Mouse (Mus musculus) kidney, embryonic 15.5 days (tissue): ENCODE data around the gene Tas2r139. TPM values are rescaled to one million over a fixed set of nuclear protein-coding genes. Genes with fewer than 3 reads are reported as not detected.
"Not testable (repeated sequence)": the region's sequence is repeated elsewhere in the genome, so short reads cannot be mapped to it uniquely, and the experiment has no call there.

Source experiments
- ATAC-seq: fragments of 200-750 bp; cut with Nextera tagmentation; replicated peaks from 2 replicates; pipeline ENCODE4 v1.8.0; 2017; ENCODE audit warnings: moderate TSS enrichment; ENCODE audit not compliant: low FRiP score
- H3K27ac ChIP-seq: fragments of 300-500 bp; sonication (generic); 2 replicates; pipeline ENCODE4 v1.5.1; 2015; ENCODE audit warnings: mild to moderate bottlenecking, inconsistent platforms
- H3K27me3 ChIP-seq: fragments of 300-500 bp; sonication (generic); 2 replicates; pipeline ENCODE4 v1.6.1; 2015; ENCODE audit warnings: inconsistent platforms
- H3K36me3 ChIP-seq: fragments of 300-500 bp; sonication (generic); 2 replicates; pipeline ENCODE4 v1.6.1; 2015; ENCODE audit warnings: inconsistent platforms
- H3K4me1 ChIP-seq: fragments of 300-500 bp; sonication (generic); 2 replicates; pipeline ENCODE4 v1.6.1; 2015; ENCODE audit warnings: inconsistent platforms
- H3K4me2 ChIP-seq: fragments of 300-500 bp; sonication (generic); 2 replicates; pipeline ENCODE4 v1.6.1; 2015; ENCODE audit warnings: moderate library complexity, mild to moderate bottlenecking, inconsistent platforms
- H3K4me3 ChIP-seq: fragments of 300-500 bp; sonication (generic); replicated peaks from 2 replicates; pipeline ENCODE4 v1.5.1; 2015; ENCODE audit warnings: mild to moderate bottlenecking, inconsistent platforms
- H3K9ac ChIP-seq: fragments of 300-500 bp; sonication (generic); 2 replicates; pipeline ENCODE4 v1.6.1; 2015; ENCODE audit warnings: mild to moderate bottlenecking, inconsistent platforms
- H3K9me3 ChIP-seq: fragments of 300-500 bp; sonication (generic); replicated peaks from 2 replicates; pipeline ENCODE4 v1.6.1; 2016; ENCODE audit warnings: inconsistent platforms
- WGBS: fragments of 180-500 bp; shearing (Covaris S2); methylation state at CpG from one replicate; pipeline ENCODE4 v1.1.7; 2015; ENCODE audit warnings: mixed read lengths; 5-methylcytosine and 5-hydroxymethylcytosine counted together
- polyA plus RNA-seq: library from polyadenylated mRNA; unstranded; fragments of >200 nt; fragmentation: Nextera tagmentation; extraction: Ambion mirVana; gene quantifications from 2 replicates; pipeline ENCODE4 v1.2.1, GENCODE M21; 2015

The Tas2r139 gene
- polyA plus RNA-seq: not detected in 2 replicates

DNA sequence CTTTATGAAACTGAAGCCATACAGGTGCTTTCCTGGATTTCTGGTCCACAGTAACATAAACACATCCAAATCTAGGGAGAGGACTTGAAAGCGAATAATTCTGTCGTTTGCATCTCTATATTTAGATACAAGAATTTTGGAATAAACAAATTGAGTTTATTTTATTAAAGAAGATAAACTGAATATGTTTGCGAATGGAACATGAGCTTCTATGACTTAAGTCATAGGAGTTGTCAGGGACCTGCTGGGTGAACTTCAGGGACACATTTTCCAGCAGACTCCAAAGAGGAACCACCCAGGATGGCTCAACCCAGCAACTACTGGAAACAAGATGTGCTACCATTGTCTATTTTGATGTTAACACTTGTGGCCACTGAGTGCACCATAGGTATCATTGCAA, at the start of gene Tas2r139:
Tas2r139 (plus strand) TSS at position 301 of the 400 bp plus-strand sequence.
- Histone ChIP-seq H3K27ac (no peak within 1 kb of the TSS), H3K36me3 (no peaks in the 10 kb centered on the region), H3K9ac (no peak within 1 kb of the TSS), H3K4me3 (no peak within 1 kb of the TSS), H3K4me2 (no peak within 1 kb of the TSS), H3K4me1 (no peaks in the 10 kb centered on the region), H3K27me3 (no peaks in the 10 kb centered on the region), H3K9me3 (no peaks in the 10 kb centered on the region)
- ATAC-seq: no peak
- WGBS: 72% methylated on average over 3 of the region's 3 CpGs

DNA sequence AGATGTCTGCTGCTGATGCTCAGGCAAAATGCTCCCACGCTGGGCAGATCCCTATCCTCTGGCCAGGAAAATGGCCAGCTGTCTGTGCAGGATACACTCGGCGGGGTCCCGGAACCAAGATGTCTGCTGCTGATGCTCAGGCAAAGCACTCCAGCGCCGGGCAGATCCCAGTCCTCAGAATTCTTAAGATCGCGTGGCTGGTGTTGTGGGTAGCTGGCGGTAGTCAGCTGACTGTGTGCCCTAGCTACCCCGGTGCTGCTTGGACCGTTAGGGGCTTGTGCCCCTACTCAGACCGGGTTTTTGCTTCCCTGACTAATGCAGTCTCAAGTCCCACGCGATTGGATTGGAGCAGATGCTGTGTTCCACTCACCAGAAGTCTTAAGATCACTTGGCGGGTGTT, 10.4 kb downstream of the Tas2r139 start:
- not testable (repeated sequence) for ATAC-seq, H3K4me1 ChIP-seq, H3K4me3 ChIP-seq, H3K27me3 ChIP-seq, H3K9ac ChIP-seq, H3K27ac ChIP-seq, H3K4me2 ChIP-seq, H3K36me3 ChIP-seq, H3K9me3 ChIP-seq
- 75% methylated on average over 15 of the region's 15 CpGs for WGBS

DNA sequence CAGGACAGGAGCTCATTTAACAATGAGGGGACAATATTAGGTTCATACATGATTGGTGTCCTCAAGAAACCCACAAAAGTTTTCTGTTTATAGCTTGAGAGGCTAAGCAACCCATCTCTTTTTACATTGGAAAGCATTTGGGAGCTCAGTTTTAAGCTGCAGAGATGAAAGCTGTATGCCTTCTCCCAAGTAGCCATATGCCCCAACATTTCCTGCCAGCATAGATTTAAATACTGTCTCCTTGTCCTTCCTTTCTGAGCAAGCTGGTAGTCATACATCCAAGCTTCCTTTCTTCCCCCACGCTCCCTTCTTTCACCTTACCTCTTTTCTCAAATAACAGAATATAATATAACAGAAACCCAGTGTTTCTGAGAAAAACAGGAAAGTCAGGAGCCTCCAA, 41.7 kb downstream of the Tas2r139 start:
- H3K4me2 ChIP-seq: no peak overlapping the region
- H3K9ac ChIP-seq: no peak overlapping the region
- WGBS: 72% methylated on average over 1 of the region's 1 CpGs
- H3K4me3 ChIP-seq: no peak overlapping the region
- H3K27ac ChIP-seq: no peak overlapping the region
- ATAC-seq: no peak
- no peaks in the 10 kb centered on the region for H3K27me3 ChIP-seq
- H3K4me1 ChIP-seq: no peaks in the 10 kb centered on the region
- H3K9me3 ChIP-seq: no peaks in the 10 kb centered on the region
- no peaks in the 10 kb centered on the region for H3K36me3 ChIP-seq

GRCm38 (mm10) chr6:42186230-42186629, 45.5 kb downstream of the Tas2r139 start:
- Histone ChIP-seq H3K4me2 (no peak overlapping the region), H3K4me3 (no peak overlapping the region), H3K27ac (no peak overlapping the region), H3K9me3 (no peaks in the 10 kb centered on the region), H3K27me3 (no peaks in the 10 kb centered on the region), H3K9ac (no peak overlapping the region), H3K4me1 (no peaks in the 10 kb centered on the region), H3K36me3 (no peaks in the 10 kb centered on the region)
- 45% methylated on average over 3 of the region's 3 CpGs for WGBS
- no peak for ATAC-seq

Other genes with a start within 250 kb of the Tas2r139 start
- 1.7 TPM in 1 of 2 replicates, not detected in the other for gene Sval1, start 189.3 kb upstream of the Tas2r139 start, polyA plus RNA-seq
- gene Sval3, start 172.8 kb upstream of the Tas2r139 start, polyA plus RNA-seq: not detected in 2 replicates
- not detected in 2 replicates for gene Sva, start 102.5 kb upstream of the Tas2r139 start, polyA plus RNA-seq
- not detected in 2 replicates for gene Tas2r144, start 74.4 kb downstream of the Tas2r139 start, polyA plus RNA-seq
- 31.0 and 33.4 TPM in 2 replicates for gene Gstk1, start 105.0 kb downstream of the Tas2r139 start, polyA plus RNA-seq
- gene Tmem139, start 121.0 kb downstream of the Tas2r139 start, polyA plus RNA-seq: 3.0 and 3.1 TPM in 2 replicates
- 57.0 and 60.0 TPM in 2 replicates for gene Casp2, start 124.0 kb downstream of the Tas2r139 start, polyA plus RNA-seq
- gene Clcn1, start 145.7 kb downstream of the Tas2r139 start, polyA plus RNA-seq: 0.18 and 0.28 TPM in 2 replicates
- gene Fam131b, start 183.7 kb downstream of the Tas2r139 start, polyA plus RNA-seq: 0.24 and 0.26 TPM in 2 replicates
- 102 and 127 TPM in 2 replicates for gene Zyx, start 208.7 kb downstream of the Tas2r139 start, polyA plus RNA-seq
- gene Epha1, start 232.3 kb downstream of the Tas2r139 start, polyA plus RNA-seq: 7.5 and 8.5 TPM in 2 replicates